Mouse (Mus musculus) kidney, postnatal 36 days (tissue): ENCODE data around the gene Fat4.

Experiments
- DNase-seq, 2 experiments: peaks; one replicate each; pipeline ENCODE4 v3.0.0; 2021 to 2022; ENCODE audit warnings: mixed read lengths in 2 of 2

The Fat4 gene

DNA sequence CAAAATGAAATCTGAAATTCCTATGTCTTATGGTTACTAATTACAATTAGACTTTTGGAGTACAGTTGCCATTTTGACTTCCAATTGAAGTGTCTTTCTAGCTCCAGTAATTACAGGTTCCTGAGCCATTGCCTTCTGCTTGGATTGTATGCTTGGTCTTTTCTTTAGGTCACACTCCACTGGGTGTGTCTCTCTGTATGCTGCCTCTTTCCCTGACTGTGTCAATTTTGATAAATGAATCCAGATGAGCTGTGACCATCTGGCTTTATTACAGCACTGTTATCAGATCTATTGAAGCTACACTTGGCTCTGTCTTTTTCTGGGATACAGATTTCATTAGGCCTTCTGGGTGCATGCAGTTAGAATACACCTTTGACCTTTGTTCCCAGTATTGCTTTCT, 80.7 kb downstream of the Fat4 start:
- no peak for DNase-seq

DNA sequence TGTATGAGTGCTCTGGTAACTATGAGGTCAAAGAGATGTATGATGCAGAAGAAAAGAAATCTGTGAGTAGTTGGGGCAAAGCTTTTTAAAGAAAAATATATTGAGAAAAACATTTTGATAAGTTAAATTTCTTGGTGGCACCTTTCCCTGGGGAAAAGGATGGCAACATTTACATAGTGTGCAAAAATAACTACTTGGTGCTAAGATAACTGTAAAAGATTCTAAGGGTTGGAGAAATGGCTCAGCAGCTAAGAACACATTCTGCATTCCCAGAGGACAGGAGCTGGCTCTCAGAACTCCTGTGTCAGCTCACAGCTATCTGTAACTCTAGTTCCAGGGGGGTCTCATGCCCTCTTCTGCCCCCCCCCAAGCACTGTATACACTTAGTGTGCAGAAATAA, 99.6 kb downstream of the Fat4 start:
- no peak for DNase-seq

DNA sequence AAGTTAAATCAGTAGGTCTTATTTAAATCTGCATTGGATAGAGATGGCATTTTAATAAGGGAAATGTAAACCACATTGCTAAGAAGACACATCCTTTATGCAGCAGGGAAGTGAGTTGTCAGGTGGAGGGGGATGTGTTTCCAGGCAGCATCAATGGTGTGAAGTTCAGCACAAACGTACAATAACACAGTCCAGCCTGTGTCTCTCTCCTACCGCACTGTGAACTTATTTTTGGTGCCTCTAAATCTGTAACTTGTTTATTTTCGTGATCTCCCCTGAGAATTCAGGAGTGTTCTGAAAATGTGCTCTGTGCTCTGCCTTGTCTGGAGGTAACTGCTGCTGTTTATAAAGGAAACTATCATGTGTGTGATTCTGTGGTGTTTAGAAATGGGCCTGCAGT, 102.4 kb downstream of the Fat4 start:
- DNase-seq = no peak

DNA sequence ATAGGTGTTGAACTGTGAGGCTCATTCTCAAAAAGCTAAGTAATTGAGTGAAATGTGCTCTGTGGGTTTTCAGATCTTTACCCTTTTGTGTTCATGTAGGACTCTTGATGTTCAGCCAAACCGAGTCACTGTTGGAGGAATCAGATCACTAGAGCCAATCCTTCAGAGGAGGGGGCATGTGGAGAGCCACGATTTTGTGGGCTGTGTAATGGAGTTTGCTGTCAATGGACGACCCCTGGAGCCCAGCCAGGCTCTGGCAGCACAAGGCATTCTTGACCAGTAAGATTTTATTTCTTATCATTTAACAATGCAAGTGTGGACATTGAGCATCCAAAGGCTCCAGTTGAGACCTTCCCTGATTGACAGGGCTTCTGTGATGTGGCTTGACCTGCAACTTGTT, 113.3 kb downstream of the Fat4 start:
- no peak for DNase-seq

DNA sequence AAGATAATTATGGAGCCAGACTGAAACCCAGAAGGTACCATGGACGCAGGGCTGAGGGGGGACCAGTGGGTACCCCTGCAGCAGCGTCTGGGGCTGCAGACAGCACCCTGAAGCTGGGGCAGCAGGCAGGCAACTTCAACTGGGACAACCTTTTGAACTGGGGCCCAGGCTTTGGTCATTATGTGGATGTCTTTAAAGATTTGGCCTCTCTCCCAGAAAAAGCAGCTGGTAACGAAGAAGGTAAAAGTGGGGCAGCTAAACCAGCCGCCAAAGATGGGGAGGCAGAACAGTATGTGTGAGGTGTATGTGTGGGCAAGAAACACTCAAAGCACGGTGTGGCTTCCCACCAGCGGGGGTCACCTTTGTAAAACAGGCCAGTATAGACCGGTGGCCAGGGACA, 123.8 kb downstream of the Fat4 start:
- DNase-seq = no peak

DNA sequence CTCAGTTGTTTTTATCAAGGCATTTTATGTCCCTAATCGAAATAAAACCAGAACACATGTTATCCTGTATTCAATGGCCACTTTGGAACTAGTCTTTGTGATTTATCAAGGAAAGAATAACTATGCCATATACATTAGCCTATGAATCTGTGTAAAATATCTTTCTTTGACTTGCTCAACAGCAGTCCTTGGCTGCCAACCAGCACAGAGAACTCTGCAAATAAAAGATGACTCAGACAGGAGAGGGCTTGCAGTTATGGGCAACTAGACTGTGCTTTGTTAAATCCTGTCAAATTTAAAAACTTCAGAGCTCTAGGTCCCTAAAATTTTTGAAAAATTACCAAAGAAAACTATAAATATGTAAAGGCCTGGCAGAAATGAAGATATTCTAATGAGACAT, 130.9 kb downstream of the Fat4 start:
- no peak for DNase-seq

DNA sequence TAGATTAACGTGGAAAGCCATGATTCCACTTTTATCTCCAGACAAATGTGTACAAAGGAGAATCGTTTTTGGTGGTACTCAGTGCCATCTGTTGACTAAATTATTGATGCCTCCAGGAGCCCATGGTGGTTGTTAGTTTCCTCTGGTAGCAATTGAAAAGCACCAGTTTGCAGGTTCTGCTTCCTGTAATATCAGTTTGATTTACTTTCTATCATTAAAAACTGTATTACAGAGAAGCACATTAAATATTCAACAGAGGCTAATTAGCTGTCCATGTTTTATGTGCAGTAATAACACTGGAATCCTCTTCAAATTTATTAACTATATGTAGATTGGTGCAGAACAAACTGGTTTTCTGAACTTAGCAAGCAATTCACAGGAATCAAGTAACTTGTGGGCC, 149.4 kb downstream of the Fat4 start:
- no peak for DNase-seq

DNA sequence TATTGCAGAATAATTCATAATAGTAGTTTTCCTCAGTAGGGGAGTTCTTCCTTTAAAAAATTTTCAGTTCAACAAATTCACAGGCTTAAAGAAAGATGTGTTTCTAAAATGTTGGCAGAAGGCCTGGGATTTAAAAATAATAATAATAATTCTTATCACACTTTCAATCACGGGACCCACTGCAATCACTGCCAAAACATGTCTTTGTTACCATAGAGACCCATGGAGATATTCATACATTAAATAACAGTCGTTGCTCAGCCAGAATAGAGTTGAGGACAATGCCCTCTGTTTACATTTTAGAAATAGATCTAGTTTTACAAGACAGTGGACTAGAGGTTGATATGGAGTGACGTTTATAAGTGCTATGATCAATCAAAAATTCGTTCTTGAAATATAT, 159.7 kb downstream of the Fat4 start:
- no peak for DNase-seq

DNA sequence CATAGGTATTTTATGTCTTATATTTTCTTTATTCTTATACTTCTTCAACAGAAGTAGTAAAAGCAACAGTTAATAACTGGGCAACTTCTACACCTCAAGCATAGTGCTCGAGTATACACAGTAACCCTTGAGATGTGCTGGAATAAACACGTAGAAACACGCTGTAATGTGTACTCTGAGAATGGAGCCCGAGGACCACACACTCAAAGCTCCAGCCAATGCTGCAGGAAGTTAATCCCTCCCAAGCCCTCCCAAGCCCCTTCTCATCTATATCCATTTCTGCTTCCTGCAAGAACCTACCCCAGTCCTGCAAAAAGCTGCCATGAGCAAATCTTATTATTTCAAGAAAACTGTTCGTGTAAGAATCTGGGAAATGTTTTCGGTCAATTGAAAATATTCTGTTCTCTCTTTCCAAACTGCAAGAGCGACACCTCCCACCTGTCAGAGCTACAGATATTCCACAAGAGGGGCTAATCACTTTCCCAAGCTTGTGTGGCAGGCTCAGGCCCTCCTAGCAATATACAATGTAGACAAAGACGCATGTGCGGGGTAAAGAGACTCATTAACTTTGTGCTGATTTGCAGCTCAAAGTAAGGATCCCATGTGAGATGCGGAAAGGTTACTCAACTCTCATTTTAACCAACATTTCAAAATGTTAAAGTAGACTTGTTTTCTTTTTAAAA, 161.0 kb downstream of the Fat4 start:
- DNase-seq = no peak

DNA sequence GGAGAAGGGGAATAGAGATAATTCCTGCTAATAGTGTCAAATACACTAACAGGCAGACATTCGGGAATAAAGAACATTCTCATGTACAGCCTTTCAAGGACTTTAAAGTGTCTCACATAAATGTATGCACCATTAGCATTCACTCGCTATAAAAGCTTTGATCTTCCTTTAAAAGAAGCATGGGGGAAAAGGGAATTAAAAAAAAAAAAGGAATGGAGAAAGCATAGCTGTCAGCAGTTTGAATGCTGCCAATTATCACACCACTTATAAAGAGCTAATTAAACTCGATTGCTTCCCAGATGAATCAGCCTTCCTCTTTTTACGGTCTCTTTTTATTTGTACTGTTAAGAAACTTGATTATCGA, 161.5 kb downstream of the Fat4 start:
- DNase-seq = no peak

DNA sequence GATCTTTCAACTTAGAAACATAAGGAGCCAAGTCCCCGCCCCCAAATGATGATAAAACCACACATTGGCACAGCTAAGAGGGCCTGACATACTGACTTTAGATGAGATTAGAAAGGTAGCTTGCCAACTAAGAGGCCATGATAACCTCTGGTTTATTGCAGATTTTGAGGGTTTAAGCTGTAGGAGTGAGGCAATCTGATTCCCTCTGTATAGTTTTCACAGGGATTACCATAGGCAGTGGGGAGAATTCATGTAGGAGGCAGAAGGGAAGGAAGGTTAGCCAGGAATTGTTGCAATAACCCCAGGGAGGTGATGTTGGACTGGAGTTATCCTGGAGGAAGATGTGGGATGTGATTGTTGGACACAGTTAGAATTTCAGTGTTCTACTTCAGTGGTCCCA, 163.4 kb downstream of the Fat4 start:
- no peak for DNase-seq

DNA sequence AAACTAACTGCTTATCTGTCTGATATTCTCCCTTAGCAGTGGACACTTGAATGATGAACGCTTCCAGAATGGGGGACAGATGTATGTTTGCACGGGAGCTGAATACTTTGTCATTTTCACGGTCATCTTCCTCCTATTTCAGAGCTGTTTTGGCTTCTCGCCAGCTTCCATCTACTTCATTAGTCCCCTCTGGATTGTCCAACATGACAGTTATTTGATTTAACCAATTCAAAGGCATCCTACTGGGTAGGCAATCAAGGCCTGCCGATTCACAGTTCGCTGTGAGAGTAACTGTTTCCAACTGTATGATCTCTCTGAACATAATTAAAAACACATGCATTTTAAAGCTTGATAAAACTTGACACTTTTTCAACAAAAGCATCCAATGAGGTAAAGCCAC, 166.3 kb downstream of the Fat4 start:
- no peak for DNase-seq
